Mouse (Mus musculus) embryonic facial prominence, embryonic 14.5 days (tissue): ENCODE results near the gene Ttyh3. TPM values are rescaled to one million over a fixed set of nuclear protein-coding genes. Genes with fewer than 3 reads are reported as not detected.

Experiments used
- ATAC-seq: fragments of 200-750 bp; cut with Nextera tagmentation; 2 replicates; pipeline ENCODE4 v1.8.0; 2017; ENCODE audit warnings: low read depth, moderate number of reproducible peaks, moderate TSS enrichment
- DNase-seq: peaks from one replicate; pipeline ENCODE4 v3.0.0-alpha.2; 2015; ENCODE audit warnings: low spot score
- H3K27ac ChIP-seq: fragments of 300-500 bp; sonication (generic); replicated peaks from 2 replicates; pipeline ENCODE4 v1.5.1; 2014; ENCODE audit warnings: low read depth, mild to moderate bottlenecking, low read length, moderate library complexity
- H3K27me3 ChIP-seq: fragments of 300-500 bp; sonication (generic); replicated peaks from 2 replicates; pipeline ENCODE4 v1.6.1; 2014; ENCODE audit warnings: low read length; ENCODE audit not compliant: control insufficient read depth, insufficient read depth
- H3K36me3 ChIP-seq: fragments of 300-500 bp; sonication (generic); 2 replicates; pipeline ENCODE4 v1.6.1; 2014; ENCODE audit warnings: low read length, mixed read lengths; ENCODE audit not compliant: control insufficient read depth, insufficient read depth
- H3K4me1 ChIP-seq: fragments of 300-500 bp; sonication (generic); 2 replicates; pipeline ENCODE4 v1.6.1; 2014; ENCODE audit warnings: antibody characterized with exemption, low read length; ENCODE audit not compliant: control insufficient read depth, insufficient read depth
- H3K4me2 ChIP-seq: fragments of 300-500 bp; sonication (generic); 2 replicates; pipeline ENCODE4 v1.6.1; 2014; ENCODE audit warnings: low read depth, mild to moderate bottlenecking, low read length, moderate library complexity, mixed read lengths
- H3K4me3 ChIP-seq: fragments of 300-500 bp; sonication (generic); 2 replicates; pipeline ENCODE4 v1.5.1; 2014; ENCODE audit warnings: low read depth, mild to moderate bottlenecking, low read length
- H3K9ac ChIP-seq: fragments of 300-500 bp; sonication (generic); 2 replicates; pipeline ENCODE4 v1.6.1; 2014; ENCODE audit warnings: low read depth, mild to moderate bottlenecking, low read length, moderate library complexity, mixed read lengths
- H3K9me3 ChIP-seq: fragments of 300-500 bp; sonication (generic); 2 replicates; pipeline ENCODE4 v1.6.1; 2016; ENCODE audit warnings: low read length; ENCODE audit not compliant: control insufficient read depth
- WGBS: fragments of 180-500 bp; shearing (Covaris S2); extraction: QIAGEN DNeasy Blood & Tissue Kit; methylation state at CpG from one replicate; pipeline ENCODE4 v1.1.7; 2014; 5-methylcytosine and 5-hydroxymethylcytosine counted together
- polyA plus RNA-seq: library from polyadenylated mRNA; unstranded; fragments of >200 nt; fragmentation: Nextera tagmentation; extraction: Ambion mirVana; gene quantifications from 2 replicates; pipeline ENCODE4 v1.2.1, GENCODE M21; 2014

Ttyh3 gene
- polyA plus RNA-seq, 1 experiment from 2014 or later: 47.5 TPM

- ATAC-seq (no peak), DNase-seq (no peak)
- Histone ChIP-seq H3K36me3 (no peaks in the 10 kb centered on the region), H3K27ac (peak overlapping the region; percentile 66), H3K27me3 (no peaks in the 10 kb centered on the region), H3K4me3 (no peak overlapping the region), H3K4me1 (peaks cover 35% of the 10 kb centered on the region), H3K9ac (no peak overlapping the region), H3K4me2 (no peak overlapping the region), H3K9me3 (no peaks in the 10 kb centered on the region)
- 27% methylated on average over 9 of the region's 9 CpGs for WGBS
Observed at GRCm38 (mm10) chr5:140579221-140579620, 69.6 kb downstream of the Ttyh3 start.

GRCm38 (mm10) chr5:140575381-140575866 is 73.4 kb downstream of the Ttyh3 start:
- H3K4me3 ChIP-seq: no peak overlapping the region
- no peaks in the 10 kb centered on the region for H3K36me3 ChIP-seq
- WGBS: 41% methylated on average over 5 of the region's 5 CpGs
- no peak for ATAC-seq
- H3K27me3 ChIP-seq: no peaks in the 10 kb centered on the region
- H3K27ac ChIP-seq: no peak overlapping the region
- no peaks in the 10 kb centered on the region for H3K9me3 ChIP-seq
- peaks cover 21% of the 10 kb centered on the region for H3K4me1 ChIP-seq
- no peak overlapping the region for H3K9ac ChIP-seq
- H3K4me2 ChIP-seq: no peak overlapping the region
- DNase-seq: no peak

GRCm38 (mm10) chr5:140572611-140573010 is 76.2 kb downstream of the Ttyh3 start:
- DNase-seq (no peak), ATAC-seq (no peak)
- Histone ChIP-seq H3K9ac (no peak overlapping the region), H3K9me3 (no peaks in the 10 kb centered on the region), H3K27me3 (no peaks in the 10 kb centered on the region), H3K36me3 (no peaks in the 10 kb centered on the region), H3K4me2 (no peak overlapping the region), H3K4me3 (no peak overlapping the region), H3K27ac (no peak overlapping the region), H3K4me1 (peaks cover 15% of the 10 kb centered on the region; the same call in 1 of the 2 replicates)
- 66% methylated on average over 6 of the region's 6 CpGs for WGBS

- no peak overlapping the region for H3K4me3 ChIP-seq
- peaks cover 16% of the 10 kb centered on the region; the same call in 1 of the 2 replicates for H3K4me1 ChIP-seq
- no peaks in the 10 kb centered on the region for H3K36me3 ChIP-seq
- no peak overlapping the region for H3K27ac ChIP-seq
- no peaks in the 10 kb centered on the region for H3K27me3 ChIP-seq
- no peak overlapping the region for H3K9ac ChIP-seq
- H3K9me3 ChIP-seq: no peaks in the 10 kb centered on the region
- 51% methylated on average over 10 of the region's 10 CpGs for WGBS
- no peak for ATAC-seq
- DNase-seq: peak; percentile 56
- no peak overlapping the region for H3K4me2 ChIP-seq
Observed at GRCm38 (mm10) chr5:140571673-140572072, 77.2 kb downstream of the Ttyh3 start.

GRCm38 (mm10) chr5:140571201-140571600 is 77.6 kb downstream of the Ttyh3 start:
- WGBS: 58% methylated on average over 4 of the region's 4 CpGs
- no peak overlapping the region for H3K27ac ChIP-seq
- H3K9me3 ChIP-seq: no peaks in the 10 kb centered on the region
- no peaks in the 10 kb centered on the region for H3K27me3 ChIP-seq
- no peaks in the 10 kb centered on the region for H3K36me3 ChIP-seq
- H3K9ac ChIP-seq: no peak overlapping the region
- H3K4me2 ChIP-seq: no peak overlapping the region
- H3K4me1 ChIP-seq: peaks cover 16% of the 10 kb centered on the region; the same call in 1 of the 2 replicates
- no peak overlapping the region for H3K4me3 ChIP-seq
- no peak for DNase-seq
- no peak for ATAC-seq

Other genes starting within 250 kb of the Ttyh3 start
- gene Eif3b, start 229.7 kb downstream of the Ttyh3 start, polyA plus RNA-seq: 130 and 143 TPM in 2 replicates
- 0.06 and 0.07 TPM in 2 replicates for gene Gm4869, start 203.4 kb downstream of the Ttyh3 start, polyA plus RNA-seq
- 25.1 and 25.4 TPM in 2 replicates for gene Chst12, start 143.5 kb downstream of the Ttyh3 start, polyA plus RNA-seq
- gene Grifin, start 84.0 kb downstream of the Ttyh3 start, polyA plus RNA-seq: not detected in 2 replicates
- gene Lfng, start 41.7 kb downstream of the Ttyh3 start, polyA plus RNA-seq: 24.6 and 27.9 TPM in 2 replicates
- gene Iqce, start 53.3 kb upstream of the Ttyh3 start, polyA plus RNA-seq: 17.2 and 25.1 TPM in 2 replicates
- gene Brat1, start 56.0 kb upstream of the Ttyh3 start, polyA plus RNA-seq: 17.8 and 21.7 TPM in 2 replicates
- gene Amz1, start 75.1 kb upstream of the Ttyh3 start, polyA plus RNA-seq: 0.54 and 0.87 TPM in 2 replicates
- 23.4 and 28.9 TPM in 2 replicates for gene Gna12, start 181.4 kb upstream of the Ttyh3 start, polyA plus RNA-seq